Mouse (Mus musculus) liver, embryonic 14.5 days (tissue): ENCODE measurements at regions not wholly inside any gene's neighbourhood (a gene's known extent, or its start where the extent isn't known, plus 50 kb on each side); places are given as distances from the start of the nearest gene placed in this dataset.

Experiments
- ATAC-seq: fragments of 200-750 bp; cut with Nextera tagmentation; 2 replicates; pipeline ENCODE4 v1.8.0; 2017; ENCODE audit warnings: moderate number of reproducible peaks, mild to moderate bottlenecking, moderate library complexity; ENCODE audit not compliant: insufficient read depth
- DNase-seq, 3 experiments: peaks; one replicate each; pipeline ENCODE4 v3.0.0-alpha.2; 2012 to 2013; ENCODE audit warnings: low read depth in 3 of 3, low spot score in 3 of 3
- H3K27ac ChIP-seq: fragments of 300-500 bp; sonication (generic); 2 replicates; pipeline ENCODE4 v1.5.1; 2014; ENCODE audit warnings: moderate library complexity, mild to moderate bottlenecking, control low read depth, inconsistent platforms
- H3K27me3 ChIP-seq: fragments of 300-500 bp; sonication (generic); 2 replicates; pipeline ENCODE4 v1.6.1; 2014; ENCODE audit warnings: mild to moderate bottlenecking, low read length, moderate library complexity; ENCODE audit not compliant: control insufficient read depth, insufficient read depth
- H3K36me3 ChIP-seq: fragments of 300-500 bp; sonication (generic); replicated peaks from 2 replicates; pipeline ENCODE4 v1.6.1; 2014; ENCODE audit warnings: low read depth; ENCODE audit not compliant: control insufficient read depth, insufficient read depth
- H3K4me1 ChIP-seq, 2 experiments: fragments of 200-500 bp in 1 of 2; fragments of 300-500 bp in 1 of 2; sonication (generic) in 1 of 2; replicated peaks; 2 replicates each; pipeline ENCODE4 v1.6.1; 2012 to 2014; ENCODE audit warnings: antibody characterized with exemption in 1 of 2, inconsistent platforms in 1 of 2, low read length in 1 of 2; ENCODE audit not compliant: control insufficient read depth in 2 of 2, insufficient read depth in 2 of 2
- H3K4me2 ChIP-seq: fragments of 300-500 bp; sonication (generic); 2 replicates; pipeline ENCODE4 v1.6.1; 2014; ENCODE audit warnings: low read depth, mild to moderate bottlenecking, control low read depth, moderate library complexity
- H3K4me3 ChIP-seq, 2 experiments: fragments of 200-500 bp in 1 of 2; fragments of 300-500 bp in 1 of 2; sonication (generic) in 1 of 2; 2 replicates each; pipeline ENCODE4 v1.5.1; 2012 to 2014; ENCODE audit warnings: low read depth in 2 of 2, low read length in 2 of 2, mild to moderate bottlenecking in 2 of 2, control low read depth in 1 of 2, inconsistent platforms in 1 of 2, moderate library complexity in 1 of 2; ENCODE audit not compliant: insufficient read depth in 1 of 2
- H3K9ac ChIP-seq: fragments of 300-500 bp; sonication (generic); replicated peaks from 2 replicates; pipeline ENCODE4 v1.6.1; 2014; ENCODE audit warnings: mild to moderate bottlenecking, control low read depth, moderate library complexity
- H3K9me3 ChIP-seq: fragments of 300-500 bp; sonication (generic); 2 replicates; pipeline ENCODE4 v1.6.1; 2016; ENCODE audit warnings: low read length, mixed read lengths; ENCODE audit not compliant: control insufficient read depth
- CTCF ChIP-seq: IDR thresholded peaks from 2 replicates; pipeline ENCODE4 v1.5.1; 2016; ENCODE audit warnings: antibody characterized with exemption, low read depth, control low read depth
- EP300 ChIP-seq: IDR thresholded peaks from 2 replicates; pipeline ENCODE4 v1.6.1; 2016; ENCODE audit warnings: antibody characterized with exemption, low read depth
- WGBS: fragments of 180-500 bp; shearing (Covaris S2); extraction: QIAGEN DNeasy Blood & Tissue Kit; methylation state at CpG from one replicate; pipeline ENCODE4 v1.1.7; 2014; ENCODE audit not compliant: insufficient replicate concordance; 5-methylcytosine and 5-hydroxymethylcytosine counted together

DNA sequence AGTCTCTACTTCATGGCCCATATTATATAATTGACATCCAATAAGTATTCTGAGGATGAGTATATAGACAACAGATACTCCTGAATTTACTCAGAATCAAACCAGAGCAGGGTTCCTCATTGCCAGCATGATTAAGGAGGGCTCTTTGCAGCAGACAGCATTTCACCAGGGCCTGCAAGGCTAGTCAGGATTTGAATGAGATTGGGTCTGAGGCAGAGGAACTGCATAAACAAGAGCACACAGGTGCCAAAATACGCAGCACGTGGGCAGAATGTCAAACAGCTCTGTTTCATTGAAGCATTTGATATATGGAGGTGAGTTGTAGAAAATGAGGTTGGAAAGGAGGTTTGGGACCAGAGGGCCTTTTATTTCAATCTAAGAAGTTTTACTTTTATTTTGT is 387.5 kb upstream of the Tenm2 start:
- DNase-seq (no peak), ATAC-seq (no peak)
- Histone ChIP-seq H3K4me3 (no peak overlapping the region), H3K4me2 (no peak overlapping the region), H3K36me3 (no peaks in the 10 kb centered on the region), H3K9me3 (no peaks in the 10 kb centered on the region), H3K9ac (no peak overlapping the region), H3K27me3 (no peaks in the 10 kb centered on the region), H3K27ac (no peak overlapping the region), H3K4me1 (no peaks in the 10 kb centered on the region)
- no peak for TF ChIP-seq EP300
- TF ChIP-seq CTCF, result no peak
- 57% methylated on average over 2 of the region's 2 CpGs for WGBS

GRCm38 (mm10) chr11:37600533-37600932 is 364.8 kb upstream of the Tenm2 start:
- WGBS, result 65% methylated on average over 1 of the region's 1 CpGs
- TF ChIP-seq EP300 (no peak), CTCF (no peak)
- no peak overlapping the region for H3K4me3 ChIP-seq
- no peak overlapping the region for H3K9ac ChIP-seq
- no peaks in the 10 kb centered on the region for H3K36me3 ChIP-seq
- DNase-seq (no peak), ATAC-seq (no peak)
- H3K27ac ChIP-seq, result no peak overlapping the region
- H3K9me3 ChIP-seq, result no peaks in the 10 kb centered on the region
- H3K27me3 ChIP-seq, result no peaks in the 10 kb centered on the region
- no peak overlapping the region for H3K4me2 ChIP-seq
- no peaks in the 10 kb centered on the region for H3K4me1 ChIP-seq

DNA sequence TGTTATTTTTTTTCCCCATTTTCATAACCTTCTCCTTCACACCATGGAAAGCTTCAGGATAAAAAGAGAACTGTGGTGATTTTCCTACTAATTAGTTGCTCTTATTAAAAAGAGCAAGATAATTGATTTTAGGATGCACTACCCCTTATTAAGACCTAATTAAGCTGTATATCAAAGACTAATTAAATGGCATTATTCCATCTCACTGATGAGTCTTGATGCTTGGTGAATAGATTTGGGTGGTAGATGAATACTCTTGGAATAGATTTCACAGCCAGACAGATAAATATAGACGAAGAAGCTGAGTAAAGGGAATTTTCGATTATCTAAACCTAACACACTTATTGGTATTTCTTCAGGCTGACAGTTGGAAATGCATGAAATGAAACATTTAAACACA is 346.5 kb upstream of the Tenm2 start:
- Histone ChIP-seq H3K36me3 (no peaks in the 10 kb centered on the region), H3K9me3 (no peaks in the 10 kb centered on the region), H3K4me2 (no peak overlapping the region), H3K4me1 (no peaks in the 10 kb centered on the region), H3K27me3 (no peaks in the 10 kb centered on the region), H3K9ac (no peak overlapping the region), H3K27ac (no peak overlapping the region), H3K4me3 (no peak overlapping the region)
- no peak for TF ChIP-seq EP300
- no peak for TF ChIP-seq CTCF
- 57% methylated on average over 2 of the region's 2 CpGs for WGBS
- DNase-seq (no peak), ATAC-seq (no peak)

DNA sequence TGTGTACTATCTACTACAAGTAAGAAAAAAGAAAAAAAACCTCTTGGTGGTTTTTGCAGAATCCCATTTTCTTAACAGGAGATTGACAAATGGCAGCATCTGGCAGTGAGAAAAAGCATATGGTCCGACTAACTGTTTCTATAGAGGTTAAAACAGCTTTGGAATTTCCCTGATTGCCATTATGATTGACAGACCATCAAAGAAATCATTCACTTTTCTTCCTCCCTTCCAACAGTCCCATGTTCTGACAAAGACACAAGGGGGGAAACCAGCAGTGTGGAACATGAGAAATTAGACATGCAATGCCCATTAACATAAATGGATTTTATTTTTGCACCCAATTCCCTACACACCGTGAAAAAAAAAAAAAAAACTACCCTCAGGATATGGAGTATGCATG is 297.9 kb upstream of the Tenm2 start:
- no peak overlapping the region for H3K9ac ChIP-seq

DNA sequence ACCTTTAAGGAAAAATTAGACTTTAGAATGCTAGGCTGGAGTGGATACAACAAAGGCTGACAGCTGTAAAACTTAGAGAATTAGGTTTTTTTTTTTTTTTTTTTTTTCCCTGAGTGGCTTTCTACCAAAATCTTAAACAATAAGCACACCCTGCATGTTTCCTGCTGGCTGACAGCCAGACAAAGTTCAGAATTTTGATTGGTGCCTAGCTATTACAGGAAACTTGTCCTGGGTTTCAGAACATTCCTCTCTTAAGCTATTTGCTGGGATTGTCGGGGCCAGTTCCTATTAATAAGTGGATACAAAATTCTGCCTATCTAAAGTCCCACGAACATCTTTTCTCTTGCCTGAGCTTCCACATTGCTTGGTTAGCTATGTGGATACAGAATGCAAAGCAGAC is 296.7 kb upstream of the Tenm2 start:
- Histone ChIP-seq H3K9ac (no peak overlapping the region), H3K4me3 (no peak overlapping the region), H3K9me3 (no peaks in the 10 kb centered on the region), H3K4me2 (no peak overlapping the region), H3K36me3 (no peaks in the 10 kb centered on the region), H3K4me1 (no peaks in the 10 kb centered on the region), H3K27ac (no peak overlapping the region), H3K27me3 (no peaks in the 10 kb centered on the region)
- 20% methylated on average over 2 of the region's 2 CpGs for WGBS
- TF ChIP-seq EP300 (no peak), CTCF (no peak)
- DNase-seq (no peak), ATAC-seq (no peak)

More for the DNA sequence above, 297.9 kb upstream of the Tenm2 start:
- H3K27ac ChIP-seq, result no peak overlapping the region
- H3K36me3 ChIP-seq, result no peaks in the 10 kb centered on the region
- H3K4me3 ChIP-seq, result no peak overlapping the region
- ATAC-seq (no peak), DNase-seq (no peak)
- no peaks in the 10 kb centered on the region for H3K9me3 ChIP-seq
- H3K27me3 ChIP-seq, result no peaks in the 10 kb centered on the region
- no peak overlapping the region for H3K4me2 ChIP-seq
- TF ChIP-seq EP300 (no peak), CTCF (no peak)
- WGBS, result 49% methylated on average over 2 of the region's 2 CpGs
- no peaks in the 10 kb centered on the region for H3K4me1 ChIP-seq
